Mouse (Mus musculus): ENCODE measurements at regions not wholly inside any gene's neighbourhood (a gene's known extent, or its start where the extent isn't known, plus 50 kb on each side); places are given as distances from the start of the nearest gene placed in this dataset.

- Histone ChIP-seq H3K27me3 (ENCODE audit: control insufficient read depth, insufficient read depth, low read length) (no peaks in the 10 kb centered on the region), H3K27ac (replicated peaks; ENCODE audit: low read depth, low read length) (no peak overlapping the region), H3K9ac (ENCODE audit: low read depth, low read length, severe bottlenecking) (no peak overlapping the region), H3K36me3 (ENCODE audit: control insufficient read depth, insufficient read depth, low read length) (no peaks in the 10 kb centered on the region), H3K9me3 (ENCODE audit: control insufficient read depth, low read length) (no peaks in the 10 kb centered on the region), H3K4me2 (replicated peaks; ENCODE audit: low read depth, low read length, severe bottlenecking) (no peak overlapping the region), H3K4me1 (ENCODE audit: control insufficient read depth, insufficient read depth, low read length) (no peaks in the 10 kb centered on the region), H3K4me3 (replicated peaks; ENCODE audit: low read length) (no peak overlapping the region)
- no peak for TF ChIP-seq POLR2A (IDR thresholded peaks at IDR 0.05; ENCODE audit: borderline replicate concordance, extremely low read depth, insufficient read depth, insufficient read length)
- DNase-seq (ENCODE audit: low spot score): no peak
- ATAC-seq (ENCODE audit: low FRiP score, low read depth): no peak
Observed at GRCm38 (mm10) chr2:50921002-50921401, 227.9 kb downstream of the Rnd3 start.

- no peak for TF ChIP-seq POLR2A (IDR thresholded peaks at IDR 0.05; ENCODE audit: borderline replicate concordance, extremely low read depth, insufficient read depth, insufficient read length)
- H3K4me3 ChIP-seq (replicated peaks; ENCODE audit: low read length): no peak overlapping the region
- H3K27ac ChIP-seq (replicated peaks; ENCODE audit: low read depth, low read length): no peak overlapping the region
- 67% methylated on average over 18 of the region's 18 CpGs for WGBS
- no peaks in the 10 kb centered on the region for H3K4me1 ChIP-seq (ENCODE audit: control insufficient read depth, insufficient read depth, low read length)
- no peak overlapping the region for H3K9ac ChIP-seq (ENCODE audit: low read depth, low read length, severe bottlenecking)
- no peaks in the 10 kb centered on the region for H3K9me3 ChIP-seq (ENCODE audit: control insufficient read depth, low read length)
- H3K4me2 ChIP-seq (replicated peaks; ENCODE audit: low read depth, low read length, severe bottlenecking): no peak overlapping the region
- ATAC-seq (ENCODE audit: low FRiP score, low read depth) (no peak), DNase-seq (ENCODE audit: low spot score) (no peak)
- H3K36me3 ChIP-seq (ENCODE audit: control insufficient read depth, insufficient read depth, low read length): no peaks in the 10 kb centered on the region
- no peaks in the 10 kb centered on the region for H3K27me3 ChIP-seq (ENCODE audit: control insufficient read depth, insufficient read depth, low read length)
Observed at GRCm38 (mm10) chr2:50916323-50917221, 232.3 kb downstream of the Rnd3 start.

- Histone ChIP-seq H3K9me3 (ENCODE audit: control insufficient read depth, low read length) (no peaks in the 10 kb centered on the region), H3K27ac (replicated peaks; ENCODE audit: low read depth, low read length) (no peak overlapping the region), H3K27me3 (ENCODE audit: control insufficient read depth, insufficient read depth, low read length) (no peaks in the 10 kb centered on the region), H3K9ac (ENCODE audit: low read depth, low read length, severe bottlenecking) (no peak overlapping the region), H3K36me3 (ENCODE audit: control insufficient read depth, insufficient read depth, low read length) (no peaks in the 10 kb centered on the region), H3K4me1 (ENCODE audit: control insufficient read depth, insufficient read depth, low read length) (no peaks in the 10 kb centered on the region), H3K4me3 (replicated peaks; ENCODE audit: low read length) (no peak overlapping the region), H3K4me2 (replicated peaks; ENCODE audit: low read depth, low read length, severe bottlenecking) (no peak overlapping the region)
- TF ChIP-seq POLR2A (IDR thresholded peaks at IDR 0.05; ENCODE audit: borderline replicate concordance, extremely low read depth, insufficient read depth, insufficient read length): no peak
- no peak for DNase-seq (ENCODE audit: low spot score)
- 87% methylated on average over 2 of the region's 2 CpGs for WGBS
- no peak for ATAC-seq (ENCODE audit: low FRiP score, low read depth)
Observed at GRCm38 (mm10) chr2:50915149-50915548, 233.8 kb downstream of the Rnd3 start.

GRCm38 (mm10) chr2:50914176-50914575 lies 234.7 kb downstream of the Rnd3 start:
- DNase-seq (ENCODE audit: low spot score) (no peak), ATAC-seq (ENCODE audit: low FRiP score, low read depth) (no peak)
- Histone ChIP-seq H3K36me3 (ENCODE audit: control insufficient read depth, insufficient read depth, low read length) (no peaks in the 10 kb centered on the region), H3K4me2 (replicated peaks; ENCODE audit: low read depth, low read length, severe bottlenecking) (no peak overlapping the region), H3K4me3 (replicated peaks; ENCODE audit: low read length) (no peak overlapping the region), H3K9me3 (ENCODE audit: control insufficient read depth, low read length) (no peaks in the 10 kb centered on the region), H3K27ac (replicated peaks; ENCODE audit: low read depth, low read length) (no peak overlapping the region), H3K4me1 (ENCODE audit: control insufficient read depth, insufficient read depth, low read length) (no peaks in the 10 kb centered on the region), H3K9ac (ENCODE audit: low read depth, low read length, severe bottlenecking) (no peak overlapping the region), H3K27me3 (ENCODE audit: control insufficient read depth, insufficient read depth, low read length) (no peaks in the 10 kb centered on the region)
- no peak for TF ChIP-seq POLR2A (IDR thresholded peaks at IDR 0.05; ENCODE audit: borderline replicate concordance, extremely low read depth, insufficient read depth, insufficient read length)

- no peak for ATAC-seq (ENCODE audit: low FRiP score, low read depth)
- Histone ChIP-seq H3K36me3 (ENCODE audit: control insufficient read depth, insufficient read depth, low read length) (no peaks in the 10 kb centered on the region), H3K4me1 (ENCODE audit: control insufficient read depth, insufficient read depth, low read length) (peaks cover 2% of the 10 kb centered on the region; the same call in 1 of the 2 replicates), H3K4me3 (replicated peaks; ENCODE audit: low read length) (no peak overlapping the region), H3K4me2 (replicated peaks; ENCODE audit: low read depth, low read length, severe bottlenecking) (no peak overlapping the region), H3K9ac (ENCODE audit: low read depth, low read length, severe bottlenecking) (no peak overlapping the region), H3K27ac (replicated peaks; ENCODE audit: low read depth, low read length) (no peak overlapping the region), H3K27me3 (ENCODE audit: control insufficient read depth, insufficient read depth, low read length) (no peaks in the 10 kb centered on the region), H3K9me3 (ENCODE audit: control insufficient read depth, low read length) (no peaks in the 10 kb centered on the region)
- WGBS: 82% methylated on average over 3 of the region's 3 CpGs
- DNase-seq (ENCODE audit: low spot score): no peak
- no peak for TF ChIP-seq POLR2A (IDR thresholded peaks at IDR 0.05; ENCODE audit: borderline replicate concordance, extremely low read depth, insufficient read depth, insufficient read length)
Observed at GRCm38 (mm10) chr2:50908762-50909161, 240.1 kb downstream of the Rnd3 start.
